Mouse (Mus musculus) embryonic facial prominence, embryonic 13.5 days (tissue): Measurements from ENCODE around the gene Cbx4. TPM values are rescaled to one million over a fixed set of nuclear protein-coding genes. Genes with fewer than 3 reads are reported as not detected.

Source experiments
- ATAC-seq: fragments of 200-750 bp; cut with Nextera tagmentation; 2 replicates; pipeline ENCODE4 v1.8.0; 2017; ENCODE audit warnings: low read depth; ENCODE audit not compliant: insufficient number of reproducible peaks, insufficient read depth, low FRiP score, low TSS enrichment
- H3K27ac ChIP-seq: fragments of 300-500 bp; sonication (generic); 2 replicates; pipeline ENCODE4 v1.5.1; 2015; ENCODE audit warnings: moderate library complexity, mild to moderate bottlenecking, inconsistent platforms
- H3K27me3 ChIP-seq: fragments of 300-500 bp; sonication (generic); 2 replicates; pipeline ENCODE4 v1.6.1; 2015; ENCODE audit warnings: mild to moderate bottlenecking, inconsistent platforms
- H3K36me3 ChIP-seq: fragments of 300-500 bp; sonication (generic); 2 replicates; pipeline ENCODE4 v1.6.1; 2015; ENCODE audit warnings: mild to moderate bottlenecking, inconsistent platforms
- H3K4me1 ChIP-seq: fragments of 300-500 bp; sonication (generic); 2 replicates; pipeline ENCODE4 v1.6.1; 2015; ENCODE audit warnings: inconsistent platforms
- H3K4me2 ChIP-seq: fragments of 300-500 bp; sonication (generic); 2 replicates; pipeline ENCODE4 v1.6.1; 2015; ENCODE audit warnings: moderate library complexity, mild to moderate bottlenecking, inconsistent platforms
- H3K4me3 ChIP-seq: fragments of 300-500 bp; sonication (generic); 2 replicates; pipeline ENCODE4 v1.5.1; 2015; ENCODE audit warnings: mild to moderate bottlenecking, inconsistent platforms
- H3K9ac ChIP-seq: fragments of 300-500 bp; sonication (generic); 2 replicates; pipeline ENCODE4 v1.6.1; 2015; ENCODE audit warnings: mild to moderate bottlenecking, inconsistent platforms
- H3K9me3 ChIP-seq: fragments of 300-500 bp; sonication (generic); 2 replicates; pipeline ENCODE4 v1.6.1; 2016; ENCODE audit warnings: inconsistent platforms
- WGBS: fragments of 180-500 bp; shearing (Covaris S2); methylation state at CpG from one replicate; pipeline ENCODE4 v1.1.7; 2015; ENCODE audit warnings: mixed read lengths; 5-methylcytosine and 5-hydroxymethylcytosine counted together
- polyA plus RNA-seq: library from polyadenylated mRNA; unstranded; fragments of >200 nt; fragmentation: Nextera tagmentation; extraction: Ambion mirVana; gene quantifications from 2 replicates; pipeline ENCODE4 v1.2.1, GENCODE M21; 2015

The Cbx4 gene
- 13.0 and 14.4 TPM in 2 replicates for polyA plus RNA-seq

DNA sequence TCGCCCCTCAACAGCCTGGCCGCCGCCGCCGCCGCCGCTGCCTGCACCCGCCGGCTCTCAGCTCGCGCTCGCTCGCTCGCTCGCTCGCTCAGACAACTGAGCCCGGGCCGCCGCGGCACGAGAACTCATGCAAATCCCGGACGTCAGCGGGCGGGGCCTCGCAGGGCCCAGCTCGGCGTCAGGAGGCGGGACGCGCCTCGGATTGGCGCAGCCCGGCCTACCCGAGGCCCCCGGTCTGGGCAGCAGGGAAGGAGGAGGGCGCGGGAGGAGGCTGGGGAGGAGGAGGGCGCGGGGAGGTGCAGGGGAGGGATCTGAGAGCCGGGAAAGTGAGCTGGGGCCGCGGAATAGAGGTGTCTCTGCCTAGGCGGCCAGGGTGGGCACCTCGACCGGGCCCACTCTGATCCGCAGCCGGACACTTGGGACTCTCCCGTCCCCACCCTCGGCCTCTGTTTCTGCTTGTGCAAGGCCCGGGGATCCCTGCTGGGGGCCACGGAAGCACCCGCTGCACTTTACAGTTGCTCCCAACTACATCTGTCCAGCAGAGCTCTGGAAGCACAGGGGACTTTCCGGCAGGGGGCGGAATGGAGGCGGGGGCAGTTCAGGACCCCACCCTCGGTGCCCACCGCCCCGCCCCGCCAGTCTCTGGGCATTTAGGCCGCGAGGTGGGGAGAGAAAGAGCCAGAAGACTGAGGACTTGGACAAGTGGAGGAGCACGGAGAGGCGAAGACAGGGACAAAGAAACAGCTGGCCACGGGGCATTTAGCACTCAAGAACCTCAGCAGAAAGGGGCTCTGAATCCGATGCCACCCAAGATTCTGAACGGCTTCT is at the start of gene Cbx4:
Cbx4 (minus strand) TSS at position 78 of the 828 bp plus-strand sequence.
- Histone ChIP-seq H3K27me3 (peaks cover 59% of the 10 kb centered on the region), H3K4me2 (peak within 1 kb of the TSS; percentile 88), H3K4me1 (peaks cover 81% of the 10 kb centered on the region), H3K27ac (peak within 1 kb of the TSS; percentile 98), H3K4me3 (peak within 1 kb of the TSS; percentile 81), H3K9me3 (no peaks in the 10 kb centered on the region), H3K36me3 (peaks cover 13% of the 10 kb centered on the region), H3K9ac (peak within 1 kb of the TSS; percentile 94)
- ATAC-seq = peak; percentile 90
- WGBS = under 1% methylated on average over 62 of the region's 67 CpGs

DNA sequence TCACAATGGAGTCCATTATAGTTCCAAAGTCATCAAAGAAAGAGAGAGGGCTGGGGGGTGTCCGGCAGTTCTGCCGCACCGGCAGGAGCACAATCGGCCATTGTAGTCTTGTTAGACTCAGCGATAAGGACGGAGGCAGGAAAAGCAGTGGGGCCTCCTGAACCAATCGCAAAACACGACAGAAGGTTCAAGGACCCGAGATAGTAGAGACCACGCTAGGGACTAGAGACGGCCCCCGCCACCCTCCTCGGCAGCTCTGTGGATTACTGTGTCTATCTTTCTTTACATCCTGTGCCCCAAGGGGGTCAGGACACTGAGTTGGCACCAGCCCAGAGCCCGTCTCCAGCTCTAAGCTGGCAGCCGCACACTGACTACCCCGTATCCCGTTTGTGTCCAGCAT is 48.6 kb upstream of the Cbx4 start:
- ATAC-seq = no peak
- Histone ChIP-seq H3K4me3 (no peak overlapping the region), H3K4me1 (peaks cover 24% of the 10 kb centered on the region), H3K36me3 (no peaks in the 10 kb centered on the region), H3K9ac (no peak overlapping the region), H3K9me3 (no peaks in the 10 kb centered on the region), H3K27me3 (peaks cover 30% of the 10 kb centered on the region), H3K27ac (0 out of 2 replicates have a peak overlapping the region, but pooled peaks have one; percentile 23), H3K4me2 (no peak overlapping the region; the same call in 1 of the 2 replicates)
- WGBS = 16% methylated on average over 17 of the region's 17 CpGs

DNA sequence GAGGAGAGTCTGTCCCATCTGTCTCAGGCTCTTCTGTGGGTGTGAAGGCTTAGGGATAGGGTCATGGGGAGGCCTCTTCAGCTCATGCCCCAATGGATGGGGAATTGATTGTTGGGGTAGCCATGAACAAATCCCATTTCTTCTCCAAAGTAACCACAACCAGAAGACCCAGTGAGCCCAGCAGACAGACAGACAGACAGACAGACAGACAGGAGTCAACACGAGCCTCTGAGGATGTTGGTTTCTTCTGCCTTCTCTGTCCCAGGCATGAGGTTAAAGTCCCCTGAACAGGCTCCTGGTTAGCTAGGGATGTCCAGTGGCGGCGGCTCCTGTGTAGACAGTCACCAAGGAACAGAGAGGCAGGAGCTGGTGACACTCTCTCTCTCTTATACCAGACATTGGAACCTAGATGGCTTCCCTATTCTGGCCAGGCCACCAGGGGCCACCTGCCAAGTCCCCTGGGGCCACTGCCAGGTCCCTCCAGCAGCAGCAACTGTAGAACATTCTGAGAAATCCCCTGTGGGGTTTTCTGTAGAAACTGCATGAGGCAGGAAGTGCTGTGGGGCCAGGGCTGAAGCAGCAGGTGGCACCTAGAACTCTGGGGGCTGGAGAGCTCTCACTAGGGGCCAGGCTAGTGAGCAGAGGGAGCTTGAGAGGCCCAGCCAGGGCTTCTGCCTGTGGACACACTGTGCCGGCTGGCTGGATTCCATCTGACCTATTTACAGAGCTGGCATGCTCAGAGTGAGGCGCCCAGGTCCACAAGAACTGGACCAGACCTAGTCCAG is 47.6 kb upstream of the Cbx4 start:
- Histone ChIP-seq H3K9me3 (no peaks in the 10 kb centered on the region), H3K4me2 (no peak overlapping the region), H3K36me3 (no peaks in the 10 kb centered on the region), H3K4me1 (peaks cover 34% of the 10 kb centered on the region), H3K27me3 (peaks cover 38% of the 10 kb centered on the region), H3K4me3 (no peak overlapping the region), H3K27ac (no peak overlapping the region), H3K9ac (no peak overlapping the region)
- ATAC-seq = no peak
- 78% methylated on average over 5 of the region's 5 CpGs for WGBS

DNA sequence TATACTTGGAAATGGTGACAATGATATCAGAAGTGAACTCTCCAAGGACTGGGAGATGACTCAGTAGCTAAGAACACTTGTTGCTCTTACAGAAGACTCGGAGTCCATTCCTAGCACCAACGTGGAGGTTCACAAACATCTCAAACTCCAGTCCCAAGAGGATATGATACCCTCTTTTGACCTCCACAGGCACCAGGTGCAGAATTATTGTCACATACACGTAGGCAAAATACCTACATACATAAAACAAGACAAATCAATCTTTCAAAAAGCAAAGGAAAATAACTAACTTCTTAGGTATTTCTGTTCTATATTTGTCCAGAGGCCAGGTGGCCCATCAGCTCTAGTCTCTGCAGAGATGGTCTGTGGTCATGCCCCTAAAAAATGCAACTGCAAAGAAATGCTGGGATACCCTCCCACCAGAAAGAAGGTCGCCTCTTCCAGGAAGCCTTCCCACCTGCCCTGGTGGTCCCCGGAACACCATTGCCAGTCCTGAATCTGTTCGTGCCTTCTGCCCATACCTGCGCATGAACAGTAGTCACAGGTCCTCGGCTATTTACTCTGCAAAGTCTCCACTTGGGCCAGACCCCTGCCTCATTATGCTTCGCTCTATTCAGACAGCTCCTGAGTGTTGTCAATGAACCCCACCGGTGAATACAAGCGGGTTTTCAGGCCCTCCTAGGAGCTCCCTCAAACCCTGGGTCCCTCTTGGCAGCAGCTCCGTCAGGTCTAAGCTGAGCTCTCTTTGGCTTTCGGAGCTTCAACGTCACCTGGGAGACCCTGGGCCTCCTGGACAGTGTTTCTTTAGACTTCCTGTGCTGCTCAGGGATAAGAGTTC is 46.4 kb upstream of the Cbx4 start:
- peaks cover 46% of the 10 kb centered on the region for H3K4me1 ChIP-seq
- peaks cover 46% of the 10 kb centered on the region for H3K27me3 ChIP-seq
- H3K36me3 ChIP-seq = no peaks in the 10 kb centered on the region
- H3K4me2 ChIP-seq = no peak overlapping the region
- no peak overlapping the region for H3K27ac ChIP-seq
- no peak overlapping the region for H3K4me3 ChIP-seq
- no peak overlapping the region for H3K9ac ChIP-seq
- ATAC-seq = no peak
- H3K9me3 ChIP-seq = no peaks in the 10 kb centered on the region
- 81% methylated on average over 14 of the region's 14 CpGs for WGBS

DNA sequence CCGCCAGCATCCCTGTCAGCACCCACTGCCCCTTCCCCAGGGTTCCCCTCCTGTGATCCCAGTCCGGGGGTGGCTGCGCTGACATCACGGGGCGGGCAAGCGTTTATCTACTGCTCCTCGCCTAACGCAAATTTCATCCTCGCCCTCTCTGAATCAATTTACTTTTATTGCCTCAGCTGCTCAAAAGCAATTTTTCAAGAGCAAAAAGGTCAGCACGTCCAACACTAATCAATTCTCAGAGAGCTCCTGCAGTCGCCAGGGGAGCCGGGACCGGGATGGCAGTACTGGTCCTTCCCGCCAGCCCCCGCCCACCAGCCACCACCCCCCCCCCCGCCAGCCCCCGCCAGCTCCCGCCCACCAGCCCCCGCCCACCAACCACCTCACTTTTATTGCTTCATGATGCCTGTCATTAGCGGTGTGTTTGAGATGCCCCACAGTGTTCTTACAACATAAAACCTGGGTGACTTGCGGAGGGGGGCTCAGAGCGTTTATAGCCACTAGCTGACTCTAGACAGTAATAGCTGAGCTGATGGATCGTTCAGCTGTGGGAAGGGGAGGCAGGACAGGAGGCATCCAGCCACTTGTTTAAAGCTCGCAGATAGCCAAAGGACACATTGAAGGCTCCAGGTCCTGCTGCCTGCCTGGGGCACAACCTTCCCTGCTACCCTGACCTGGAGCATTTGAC is 44.2 kb upstream of the Cbx4 start:
- WGBS = 11% methylated on average over 24 of the region's 24 CpGs
- peak overlapping the region; percentile 52 for H3K4me2 ChIP-seq
- no peak overlapping the region for H3K27ac ChIP-seq
- H3K4me1 ChIP-seq = peaks cover 64% of the 10 kb centered on the region
- no peaks in the 10 kb centered on the region for H3K36me3 ChIP-seq
- H3K9me3 ChIP-seq = no peaks in the 10 kb centered on the region
- H3K9ac ChIP-seq = peak overlapping the region; percentile 54; the same call in 1 of the 2 replicates
- peak overlapping the region; percentile 26 for H3K4me3 ChIP-seq
- peaks cover 55% of the 10 kb centered on the region for H3K27me3 ChIP-seq
- no peak for ATAC-seq

DNA sequence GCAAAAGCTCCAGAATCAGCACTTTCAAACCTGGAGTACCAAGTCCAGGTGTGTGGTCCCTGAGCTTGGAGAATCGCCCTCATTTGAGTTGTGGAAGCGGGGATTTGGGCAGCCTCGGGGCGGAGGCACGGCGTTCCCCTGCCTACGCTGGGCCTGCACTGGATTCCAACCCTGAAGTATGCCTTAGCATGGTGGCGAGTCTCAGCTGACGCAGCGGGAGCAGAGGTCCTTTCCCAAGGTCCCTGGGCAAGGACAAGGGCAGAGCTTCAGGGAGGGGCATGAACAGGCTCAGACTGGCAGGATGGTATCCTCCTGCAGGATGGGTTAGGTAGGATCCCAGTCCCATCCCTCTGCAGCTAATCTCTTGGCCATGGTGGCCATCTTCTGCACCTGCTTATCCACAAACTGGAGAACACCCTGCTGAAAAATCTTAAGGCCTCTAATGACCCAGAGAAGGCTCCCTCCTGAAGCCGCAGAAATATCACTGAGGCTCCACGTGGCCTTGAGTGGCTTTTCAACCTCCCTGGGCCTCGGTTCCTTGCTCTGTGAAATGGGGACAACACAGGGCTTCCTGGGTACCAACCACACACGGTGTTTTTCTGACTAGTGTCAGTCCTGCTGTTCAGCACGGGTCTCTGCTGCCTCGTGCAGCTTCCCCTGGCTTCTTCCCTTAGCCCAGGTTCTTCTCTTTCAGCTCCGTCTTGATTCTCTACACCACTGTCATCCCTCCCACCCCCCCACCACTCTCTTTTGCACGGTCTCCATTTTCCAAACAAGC is 43.4 kb upstream of the Cbx4 start:
- no peak overlapping the region; the same call in 1 of the 2 replicates for H3K9ac ChIP-seq
- peaks cover 57% of the 10 kb centered on the region for H3K4me1 ChIP-seq
- H3K27me3 ChIP-seq = peaks cover 50% of the 10 kb centered on the region
- peak overlapping the region; percentile 52 for H3K4me2 ChIP-seq
- H3K4me3 ChIP-seq = peak overlapping the region; percentile 26
- 39% methylated on average over 18 of the region's 18 CpGs for WGBS
- ATAC-seq = no peak
- H3K36me3 ChIP-seq = no peaks in the 10 kb centered on the region
- 0 out of 2 replicates have a peak overlapping the region, but pooled peaks have one; percentile 44 for H3K27ac ChIP-seq
- H3K9me3 ChIP-seq = no peaks in the 10 kb centered on the region

DNA sequence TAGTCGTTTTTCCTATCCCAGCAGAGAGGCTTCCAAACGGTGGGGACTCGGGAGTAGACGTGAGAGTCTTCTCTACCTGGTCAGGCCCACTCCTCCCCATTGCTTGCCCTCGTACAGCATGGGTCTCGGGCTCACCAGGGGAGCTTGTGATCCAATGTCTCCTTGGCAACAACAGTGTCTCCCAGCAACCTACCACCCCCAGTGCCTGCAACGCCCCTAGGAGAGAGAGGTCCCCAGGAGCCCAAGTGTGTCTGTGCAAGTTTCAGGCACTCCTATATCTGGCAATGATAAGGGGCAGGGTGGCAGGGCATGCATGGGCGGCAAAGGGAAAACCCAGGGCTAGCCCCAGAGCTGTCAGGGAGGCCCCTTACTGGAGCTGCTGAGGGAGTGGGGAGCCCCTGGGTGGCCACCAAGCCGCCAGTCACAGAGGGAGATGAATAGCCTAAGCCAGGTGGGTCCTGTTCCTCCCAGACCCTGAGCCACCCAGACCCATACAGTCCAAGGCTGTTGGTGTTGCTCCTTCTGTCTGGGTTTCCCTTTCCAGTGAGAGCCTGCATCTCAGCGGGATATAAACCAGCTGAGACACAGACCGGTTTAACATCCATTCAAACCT is 42.8 kb upstream of the Cbx4 start:
- ATAC-seq = peak; percentile 28; the same call in 1 of the 2 replicates

DNA sequence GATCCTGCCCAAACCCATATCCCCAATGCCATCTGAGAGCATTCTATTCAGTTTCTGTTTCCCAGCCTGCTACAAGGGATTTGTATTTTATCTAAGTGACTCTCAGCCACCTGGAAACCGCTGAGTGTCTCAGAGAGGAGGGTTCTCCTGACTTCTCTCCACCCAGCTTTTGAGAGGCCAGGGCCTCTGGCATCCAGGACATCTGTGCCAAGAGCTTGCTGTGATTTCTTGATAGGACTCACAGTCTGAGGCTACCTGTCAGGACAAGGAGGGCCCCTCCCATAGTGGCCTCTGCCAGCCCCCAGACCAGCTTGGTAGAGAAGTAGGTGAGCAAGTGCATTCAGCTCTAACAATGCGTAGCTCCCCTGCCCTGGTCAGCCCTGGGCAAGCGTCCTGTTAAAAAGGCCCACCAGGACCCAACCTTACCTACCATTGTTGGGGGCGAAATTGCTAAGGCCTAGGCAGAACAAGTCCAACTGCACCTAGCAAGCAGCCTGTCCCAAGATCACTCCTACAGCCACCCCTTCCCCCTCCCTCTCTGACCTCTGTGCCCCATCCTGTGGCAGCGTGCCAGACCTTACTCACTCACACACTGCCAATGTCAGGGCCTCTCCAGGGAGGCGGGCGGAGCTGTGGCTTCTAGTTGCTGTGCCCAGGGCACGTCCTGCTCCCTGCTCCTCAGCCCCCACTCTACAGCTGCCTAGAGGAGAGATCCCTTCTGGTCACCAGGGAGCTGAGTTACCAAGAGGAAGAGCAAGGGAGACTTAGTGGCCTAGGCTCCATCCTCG is 41.9 kb upstream of the Cbx4 start:
- Histone ChIP-seq H3K9ac (no peak overlapping the region), H3K4me1 (peaks cover 51% of the 10 kb centered on the region), H3K4me2 (peak overlapping the region; percentile 12; the same call in 1 of the 2 replicates), H3K27ac (no peak overlapping the region), H3K27me3 (peaks cover 35% of the 10 kb centered on the region), H3K36me3 (no peaks in the 10 kb centered on the region), H3K9me3 (no peaks in the 10 kb centered on the region), H3K4me3 (no peak overlapping the region)
- 56% methylated on average over 9 of the region's 9 CpGs for WGBS
- no peak for ATAC-seq

More for the DNA sequence above, 42.8 kb upstream of the Cbx4 start:
- WGBS = 35% methylated on average over 11 of the region's 11 CpGs
- H3K36me3 ChIP-seq = no peaks in the 10 kb centered on the region
- peaks cover 43% of the 10 kb centered on the region for H3K27me3 ChIP-seq
- H3K9me3 ChIP-seq = no peaks in the 10 kb centered on the region
- H3K4me1 ChIP-seq = peaks cover 53% of the 10 kb centered on the region
- no peak overlapping the region for H3K4me2 ChIP-seq
- H3K4me3 ChIP-seq = no peak overlapping the region
- 0 out of 2 replicates have a peak overlapping the region, but pooled peaks have one; percentile 44 for H3K27ac ChIP-seq
- no peak overlapping the region for H3K9ac ChIP-seq

DNA sequence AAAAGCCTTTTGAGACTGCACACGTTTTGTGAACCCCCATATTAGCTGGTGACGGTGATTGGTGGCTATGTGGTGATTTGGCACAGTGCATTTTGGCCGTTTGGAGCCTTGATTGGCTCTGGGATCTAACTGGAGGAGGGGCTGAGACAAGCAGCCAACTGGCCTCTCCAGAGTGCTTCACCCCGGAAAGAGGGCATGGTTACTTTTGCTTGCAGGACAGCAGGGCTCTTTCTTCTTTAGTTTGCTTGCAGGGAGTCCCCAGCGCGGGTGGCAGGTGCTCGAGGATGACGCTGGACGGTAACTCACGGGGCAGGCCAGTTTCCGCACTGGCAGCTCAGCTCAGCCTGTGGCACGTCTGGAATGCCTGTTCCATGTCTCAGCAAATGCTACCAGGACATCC is 41.1 kb upstream of the Cbx4 start:
- peaks cover 51% of the 10 kb centered on the region for H3K4me1 ChIP-seq
- H3K27ac ChIP-seq = 0 out of 2 replicates have a peak overlapping the region, but pooled peaks have one; percentile 1
- H3K27me3 ChIP-seq = peaks cover 35% of the 10 kb centered on the region
- no peak overlapping the region for H3K9ac ChIP-seq
- no peak for ATAC-seq
- WGBS = 33% methylated on average over 12 of the region's 12 CpGs
- H3K9me3 ChIP-seq = no peaks in the 10 kb centered on the region
- no peak overlapping the region for H3K4me3 ChIP-seq
- H3K36me3 ChIP-seq = no peaks in the 10 kb centered on the region
- peak overlapping the region; percentile 12 for H3K4me2 ChIP-seq
